Mouse (Mus musculus) lung, postnatal 0 days (tissue): ENCODE data around the gene Vax1.

Experiments
- CTCF ChIP-seq: IDR thresholded peaks from 2 replicates; pipeline ENCODE4 v1.5.1; 2016; ENCODE audit warnings: antibody characterized with exemption, mild to moderate bottlenecking
- EP300 ChIP-seq: IDR thresholded peaks from 2 replicates; pipeline ENCODE4 v1.6.1; 2016; ENCODE audit warnings: antibody characterized with exemption, mild to moderate bottlenecking, control low read depth

DNA sequence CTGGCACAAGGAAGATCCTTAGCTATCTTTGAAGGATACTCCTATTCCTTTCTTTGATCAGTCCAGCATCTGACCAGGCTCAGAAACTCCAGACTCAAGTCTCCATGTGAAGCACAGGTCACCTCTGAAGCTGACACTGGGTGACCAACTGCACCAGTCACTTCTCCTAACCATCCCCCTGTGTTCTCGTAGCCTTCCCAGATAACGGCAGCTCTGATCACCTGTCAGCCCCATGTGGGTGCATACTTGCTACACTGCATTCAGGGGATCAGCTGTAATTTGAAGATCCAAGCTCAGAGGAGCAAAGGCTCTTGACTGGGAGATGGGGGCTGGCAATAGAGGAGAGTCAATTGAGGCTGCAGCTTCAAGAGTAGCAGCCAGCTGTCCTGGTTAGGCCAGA lies 39.1 kb upstream of the Vax1 start:
- TF ChIP-seq CTCF (no peak), EP300 (no peak)
